12 mouse cellular contexts compared by ENCODE assay signal in genomic region chr2:173416921-173417320, GRCm38 (mm10).
DNase-seq lines count a peak whose midpoint lies in the region; ATAC-seq and TF ChIP-seq lines count a peak whose summit lies in the region.
"Had no signal": no experiment of that assay in that cellular context is flagged by ENCODE, and none has a peak within 500 bp of the region (broad histone marks: within the 10 kb centered on the region; RNA-seq: fewer than 3 reads in every experiment).

No protein-coding gene starts in this region.

- H3K9ac ChIP-seq in forebrain, embryonic 11.5 days (ENCODE audit: low read length): no peak overlapping the region
- no peak overlapping the region for H3K9ac ChIP-seq in liver, postnatal 0 days (replicated peaks)
- no peak overlapping the region for H3K9ac ChIP-seq in liver, embryonic 12.5 days

- peak; percentile 62 for DNase-seq in forebrain, embryonic 11.5 days (ENCODE audit: low spot score)
- no peak for DNase-seq in forebrain, embryonic 10.5 days (ENCODE audit: extremely low spot score, low spot score)
- peak; percentile 30 for DNase-seq in liver, postnatal 0 days
- peak; percentile 31 for DNase-seq in NIH3T3 (ENCODE audit: low read depth)
- peak; percentile 49 for DNase-seq in naive thymus-derived CD4-positive, alpha-beta T cell, adult 2 months (ENCODE audit: low read depth)
- DNase-seq in left cerebral cortex, postnatal 10 days (ENCODE audit: extremely low spot score in 1 of 2, low spot score in 2 of 2): no peak
- DNase-seq in left cerebral cortex, postnatal 36 days (ENCODE audit: low spot score in 2 of 2): no peak
- DNase-seq: cerebellum, adult 11 months; layer of hippocampus, adult 9-11 months had no signal

- no peak overlapping the region for H3K4me2 ChIP-seq in forebrain, embryonic 11.5 days (ENCODE audit: low read depth, low read length, severe bottlenecking)
- H3K4me2 ChIP-seq in liver, postnatal 0 days (ENCODE audit: low read depth, low read length): no peak overlapping the region
- no peak overlapping the region for H3K4me2 ChIP-seq in liver, embryonic 12.5 days

- TF ChIP-seq EP300 in liver, postnatal 0 days (IDR thresholded peaks at IDR 0.05; ENCODE audit: low read depth): no peak

- H3K4me1 ChIP-seq in forebrain, embryonic 11.5 days (replicated peaks; ENCODE audit: control insufficient read depth, insufficient read depth, low read length): peaks cover 3% of the 10 kb centered on the region
- peaks cover 20% of the 10 kb centered on the region for H3K4me1 ChIP-seq in forebrain, embryonic 10.5 days
- H3K4me1 ChIP-seq in liver, postnatal 0 days (ENCODE audit: insufficient read depth): no peaks in the 10 kb centered on the region
- no peaks in the 10 kb centered on the region for H3K4me1 ChIP-seq in liver, embryonic 12.5 days

- 87% methylated on average over 1 of the region's 1 CpGs for WGBS in forebrain, embryonic 11.5 days
- 86% methylated on average over 1 of the region's 1 CpGs for WGBS in forebrain, embryonic 10.5 days
- 53% methylated on average over 1 of the region's 1 CpGs for whole genome bisulfite sequencing in liver, postnatal 0 days (ENCODE audit: insufficient replicate concordance)
- 58% methylated on average over 1 of the region's 1 CpGs for WGBS in liver, embryonic 12.5 days (ENCODE audit: insufficient replicate concordance)

- TF ChIP-seq CTCF in liver, postnatal 0 days (IDR thresholded peaks at IDR 0.05; ENCODE audit: low read depth): peak; percentile 56

- no peaks in the 10 kb centered on the region for H3K36me3 ChIP-seq in forebrain, embryonic 11.5 days (ENCODE audit: control insufficient read depth, insufficient read depth, low read length)
- H3K36me3 ChIP-seq in forebrain, embryonic 10.5 days (replicated peaks): no peaks in the 10 kb centered on the region
- H3K36me3 ChIP-seq in liver, postnatal 0 days (replicated peaks; ENCODE audit: insufficient read depth, low read length): no peaks in the 10 kb centered on the region
- no peaks in the 10 kb centered on the region for H3K36me3 ChIP-seq in liver, embryonic 12.5 days
- H3K36me3 ChIP-seq: G1E had no signal

- H3K27ac ChIP-seq in forebrain, embryonic 11.5 days (ENCODE audit: low read depth, low read length): no peak overlapping the region
- no peak overlapping the region for H3K27ac ChIP-seq in forebrain, embryonic 10.5 days
- no peak overlapping the region for H3K27ac ChIP-seq in liver, postnatal 0 days (ENCODE audit: low read depth)
- no peak overlapping the region for H3K27ac ChIP-seq in liver, embryonic 12.5 days

- intact Hi-C loops in left cerebral cortex, postnatal 10 days (cut with DNase I): loop anchor here (5.0 to 10.0 kb wide), 2 partner anchors 75 to 128 kb away; no protein-coding TSS in a partner anchor
- intact Hi-C loops in left cerebral cortex, postnatal 36 days (cut with DNase I): no loop called here

- no peaks in the 10 kb centered on the region for H3K27me3 ChIP-seq in forebrain, embryonic 11.5 days (ENCODE audit: control insufficient read depth, insufficient read depth, low read length)
- H3K27me3 ChIP-seq in forebrain, embryonic 10.5 days (ENCODE audit: poor library complexity, severe bottlenecking): no peaks in the 10 kb centered on the region
- no peaks in the 10 kb centered on the region for H3K27me3 ChIP-seq in liver, postnatal 0 days (ENCODE audit: insufficient read depth, low read length)
- H3K27me3 ChIP-seq in liver, embryonic 12.5 days (replicated peaks): no peaks in the 10 kb centered on the region

- H3K4me3 ChIP-seq in forebrain, embryonic 11.5 days (ENCODE audit: low read depth, low read length): no peak overlapping the region
- no peak overlapping the region for H3K4me3 ChIP-seq in forebrain, embryonic 10.5 days
- no peak overlapping the region for H3K4me3 ChIP-seq in liver, postnatal 0 days (ENCODE audit: low read depth, low read length)
- H3K4me3 ChIP-seq in liver, embryonic 12.5 days: no peak overlapping the region
- H3K4me3 ChIP-seq: erythroblast, embryonic 14.5 days had no signal

- ATAC-seq in forebrain, embryonic 11.5 days (replicated peaks; ENCODE audit: low FRiP score): no peak
- no peak for ATAC-seq in liver, postnatal 0 days
- no peak for ATAC-seq in liver, embryonic 12.5 days

- no peaks in the 10 kb centered on the region for H3K9me3 ChIP-seq in forebrain, embryonic 11.5 days (ENCODE audit: control insufficient read depth, low read length)
- peaks cover 3% of the 10 kb centered on the region; the same call in 1 of the 2 replicates for H3K9me3 ChIP-seq in forebrain, embryonic 10.5 days
- H3K9me3 ChIP-seq in liver, postnatal 0 days (ENCODE audit: low read length): no peaks in the 10 kb centered on the region
- no peaks in the 10 kb centered on the region for H3K9me3 ChIP-seq in liver, embryonic 12.5 days (replicated peaks)

Comparison
In these comparisons a context has a peak if more than half of its experiments do, and no peak if none do; other contexts are left out.
1. DNase-seq: peak in forebrain, embryonic 11.5 days (single experiment), liver, postnatal 0 days (single experiment), NIH3T3 (single experiment) and naive thymus-derived CD4-positive, alpha-beta T cell, adult 2 months (single experiment); none in forebrain, embryonic 10.5 days (single experiment), left cerebral cortex, postnatal 10 days (0 of 2) and left cerebral cortex, postnatal 36 days (0 of 2).